Mouse (Mus musculus): ENCODE data around the gene Nup210l. TPM values are rescaled to one million over a fixed set of nuclear protein-coding genes. Genes with fewer than 3 reads are reported as not detected.

Gene Nup210l
- polyA plus RNA-seq, 1 experiment from 2014 or later = not detected

DNA sequence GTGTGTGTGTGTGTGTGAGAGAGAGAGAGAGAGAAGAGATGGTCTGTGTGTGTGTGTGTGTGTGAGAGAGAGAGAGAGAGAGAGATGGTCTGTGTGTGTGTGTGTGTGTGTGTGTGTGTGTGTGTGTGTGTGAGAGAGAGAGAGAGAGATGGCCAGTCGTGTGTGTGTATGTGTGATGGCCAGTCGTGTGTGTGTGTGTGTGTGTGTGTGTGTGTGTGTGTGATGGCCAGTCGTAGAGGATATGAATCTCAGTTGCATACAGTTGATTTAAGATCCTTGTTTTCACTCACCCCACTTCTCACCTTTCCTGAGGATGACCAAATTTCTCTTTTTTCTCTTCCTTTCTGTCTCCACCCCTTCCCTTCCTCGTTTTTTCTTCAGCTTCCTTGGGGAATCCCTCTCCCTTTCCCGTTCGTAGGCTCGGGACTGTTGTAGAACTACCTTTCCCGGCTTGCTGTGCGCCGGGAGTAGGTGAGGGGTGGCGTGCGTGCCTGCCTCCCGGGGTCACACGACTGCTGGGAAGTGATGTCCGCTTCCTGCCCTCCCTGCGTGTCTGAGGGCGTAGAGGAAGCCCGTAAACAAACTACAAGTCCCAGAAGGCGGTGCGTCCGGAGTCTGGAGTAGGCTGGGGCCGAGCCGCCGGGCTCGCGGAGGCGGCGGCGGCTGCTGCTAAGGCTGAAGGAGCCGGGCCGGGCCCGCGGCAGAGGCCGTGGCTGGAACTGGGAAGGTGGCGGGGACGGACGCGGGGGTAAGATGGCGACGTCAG lies 149.9 kb downstream of the Nup210l start, which contains the start of gene Crtc2:
Crtc2 (plus strand) TSS at position 511 of the 766 bp plus-strand sequence.
- no peaks in the 10 kb centered on the region for H3K9me3 ChIP-seq (ENCODE audit: control insufficient read depth)
- under 1% methylated on average over 39 of the region's 40 CpGs for WGBS

DNA sequence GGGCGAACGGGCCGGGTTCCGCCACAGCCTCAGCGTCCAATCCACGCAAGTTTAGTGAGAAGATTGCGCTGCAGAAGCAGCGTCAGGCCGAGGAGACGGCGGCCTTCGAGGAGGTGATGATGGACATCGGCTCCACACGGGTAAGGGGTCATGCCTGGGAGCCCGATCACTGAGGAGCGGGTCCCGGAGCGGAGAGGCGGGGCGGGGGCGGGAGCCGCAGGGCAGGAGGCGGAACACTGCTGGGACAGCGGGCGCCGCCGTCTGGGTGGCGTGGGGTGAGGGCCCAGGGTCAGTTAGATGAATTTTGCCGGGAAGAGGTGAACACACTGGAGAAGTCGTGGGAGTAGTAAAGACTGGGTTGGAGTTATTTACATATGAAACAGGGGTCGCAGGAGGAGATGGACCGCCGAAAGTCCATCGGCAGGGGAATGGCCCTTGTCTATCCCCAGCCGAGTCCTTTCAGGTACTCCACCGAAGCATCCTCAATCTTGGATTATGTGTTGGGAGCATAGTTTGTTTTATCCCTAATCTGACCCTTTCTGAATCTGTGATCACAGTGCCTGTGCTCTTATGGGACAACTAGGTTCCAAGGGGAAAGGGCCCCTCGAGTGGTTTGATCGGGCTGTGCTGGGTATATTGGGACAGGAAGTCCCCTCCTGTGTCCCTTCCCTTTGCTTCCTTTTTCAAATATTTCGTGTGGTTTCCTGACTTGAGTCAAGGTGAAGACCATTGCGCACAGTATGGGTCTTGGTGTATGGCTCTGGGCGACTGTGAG lies 150.7 kb downstream of the Nup210l start:
- H3K9me3 ChIP-seq (ENCODE audit: control insufficient read depth) = no peaks in the 10 kb centered on the region
- H3K4me3 ChIP-seq (ENCODE audit: low read depth, low read length) = peak overlapping the region; percentile 91
- H3K4me1 ChIP-seq (replicated peaks; ENCODE audit: control insufficient read depth, insufficient read depth, low read length) = 0 out of 2 replicates have a peak, but pooled peaks cover 4% of the 10 kb centered on the region
- no peaks in the 10 kb centered on the region for H3K27me3 ChIP-seq (replicated peaks; ENCODE audit: control insufficient read depth, insufficient read depth, low read length)
- peak; percentile 38 for TF ChIP-seq CTCF (IDR thresholded peaks at IDR 0.05; ENCODE audit: low read depth)
- peak; percentile 53 for ATAC-seq
- H3K9ac ChIP-seq (ENCODE audit: low read depth, low read length) = peak overlapping the region; percentile 85
- H3K4me2 ChIP-seq (replicated peaks; ENCODE audit: low read depth) = peak overlapping the region; percentile 74
- WGBS = under 1% methylated on average over 41 of the region's 41 CpGs
- H3K27ac ChIP-seq (ENCODE audit: low read depth, low read length) = peak overlapping the region; percentile 81
- H3K36me3 ChIP-seq (ENCODE audit: control insufficient read depth, insufficient read depth) = peaks cover 34% of the 10 kb centered on the region

More for the DNA sequence above, 149.9 kb downstream of the Nup210l start, which contains the start of gene Crtc2:
- no peak for TF ChIP-seq CTCF (IDR thresholded peaks at IDR 0.05; ENCODE audit: low read depth)
- H3K27ac ChIP-seq (ENCODE audit: low read depth, low read length) = peak within 1 kb of the TSS; percentile 81
- peak within 1 kb of the TSS; percentile 91 for H3K4me3 ChIP-seq (ENCODE audit: low read depth, low read length)
- peaks cover 27% of the 10 kb centered on the region for H3K36me3 ChIP-seq (ENCODE audit: control insufficient read depth, insufficient read depth)
- peak within 1 kb of the TSS; percentile 74 for H3K4me2 ChIP-seq (replicated peaks; ENCODE audit: low read depth)
- peak; percentile 96 for ATAC-seq
- no peaks in the 10 kb centered on the region for H3K27me3 ChIP-seq (replicated peaks; ENCODE audit: control insufficient read depth, insufficient read depth, low read length)
- H3K4me1 ChIP-seq (replicated peaks; ENCODE audit: control insufficient read depth, insufficient read depth, low read length) = 0 out of 2 replicates have a peak, but pooled peaks cover 4% of the 10 kb centered on the region
- H3K9ac ChIP-seq (ENCODE audit: low read depth, low read length) = peak within 1 kb of the TSS; percentile 85

DNA sequence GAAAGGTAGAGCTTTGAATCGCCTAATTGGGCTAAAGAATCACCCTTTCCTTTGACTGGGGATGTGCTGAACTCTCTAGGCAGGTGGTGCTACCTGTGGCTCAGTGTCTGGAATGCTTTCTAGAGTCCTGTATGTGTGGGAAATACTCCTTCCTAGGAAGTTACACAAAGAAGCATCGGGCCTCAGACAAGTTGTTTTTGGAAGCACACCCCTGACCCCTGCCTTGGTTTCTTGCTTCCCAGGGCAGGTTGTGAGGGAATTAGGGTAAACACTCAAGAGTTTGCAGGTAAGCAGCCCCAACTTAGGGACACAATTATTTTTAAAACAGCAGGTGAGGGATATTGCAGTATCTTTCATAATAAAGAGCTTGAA lies 151.2 kb downstream of the Nup210l start:
- Histone ChIP-seq H3K27me3 (replicated peaks; ENCODE audit: control insufficient read depth, insufficient read depth, low read length) (no peaks in the 10 kb centered on the region), H3K4me3 (ENCODE audit: low read depth, low read length) (peak overlapping the region; percentile 91), H3K4me2 (replicated peaks; ENCODE audit: low read depth) (peak overlapping the region; percentile 74), H3K9me3 (ENCODE audit: control insufficient read depth) (no peaks in the 10 kb centered on the region), H3K9ac (ENCODE audit: low read depth, low read length) (peak overlapping the region; percentile 85; the same call in 1 of the 2 replicates), H3K27ac (ENCODE audit: low read depth, low read length) (0 out of 2 replicates have a peak overlapping the region, but pooled peaks have one; percentile 81), H3K4me1 (replicated peaks; ENCODE audit: control insufficient read depth, insufficient read depth, low read length) (0 out of 2 replicates have a peak, but pooled peaks cover 4% of the 10 kb centered on the region), H3K36me3 (ENCODE audit: control insufficient read depth, insufficient read depth) (peaks cover 40% of the 10 kb centered on the region)
- 8% methylated on average over 2 of the region's 2 CpGs for WGBS
- ATAC-seq = no peak
- TF ChIP-seq CTCF (IDR thresholded peaks at IDR 0.05; ENCODE audit: low read depth) = no peak

DNA sequence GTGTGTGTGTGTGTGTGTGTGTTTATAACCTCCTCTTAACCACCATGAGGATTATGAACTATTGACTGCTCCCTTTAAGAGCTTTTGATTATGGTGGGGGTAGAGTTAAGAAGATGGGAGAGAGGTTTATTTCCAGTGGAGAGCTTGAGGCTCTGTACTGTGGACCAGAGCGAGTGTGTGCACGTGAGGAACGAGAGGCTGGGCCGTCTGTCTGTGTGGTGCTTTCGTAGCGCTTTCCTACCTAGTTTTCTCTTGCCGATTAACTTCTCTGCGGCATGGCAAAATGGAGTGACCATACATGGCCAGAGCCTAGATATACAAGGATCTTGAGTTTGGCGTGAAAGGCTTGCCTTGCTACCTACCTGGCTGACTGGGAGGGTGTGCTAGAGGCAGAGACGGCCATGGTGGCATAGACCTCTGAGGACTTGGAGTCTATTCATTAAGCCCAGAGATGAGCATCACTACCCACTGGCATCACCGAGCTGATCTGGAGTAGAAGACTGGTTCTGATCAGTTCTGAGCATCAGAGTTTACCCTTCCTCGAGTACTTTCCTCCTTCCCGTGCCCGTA lies 151.9 kb downstream of the Nup210l start:
- no peaks in the 10 kb centered on the region for H3K9me3 ChIP-seq (ENCODE audit: control insufficient read depth)
- 90% methylated on average over 14 of the region's 14 CpGs for WGBS
- H3K4me2 ChIP-seq (replicated peaks; ENCODE audit: low read depth) = no peak overlapping the region
- 0 out of 2 replicates have a peak, but pooled peaks cover 4% of the 10 kb centered on the region for H3K4me1 ChIP-seq (replicated peaks; ENCODE audit: control insufficient read depth, insufficient read depth, low read length)
- H3K9ac ChIP-seq (ENCODE audit: low read depth, low read length) = no peak overlapping the region
- no peak for TF ChIP-seq CTCF (IDR thresholded peaks at IDR 0.05; ENCODE audit: low read depth)
- H3K27ac ChIP-seq (ENCODE audit: low read depth, low read length) = no peak overlapping the region
- peaks cover 40% of the 10 kb centered on the region for H3K36me3 ChIP-seq (ENCODE audit: control insufficient read depth, insufficient read depth)
- H3K4me3 ChIP-seq (ENCODE audit: low read depth, low read length) = no peak overlapping the region
- ATAC-seq = no peak
- H3K27me3 ChIP-seq (replicated peaks; ENCODE audit: control insufficient read depth, insufficient read depth, low read length) = no peaks in the 10 kb centered on the region

DNA sequence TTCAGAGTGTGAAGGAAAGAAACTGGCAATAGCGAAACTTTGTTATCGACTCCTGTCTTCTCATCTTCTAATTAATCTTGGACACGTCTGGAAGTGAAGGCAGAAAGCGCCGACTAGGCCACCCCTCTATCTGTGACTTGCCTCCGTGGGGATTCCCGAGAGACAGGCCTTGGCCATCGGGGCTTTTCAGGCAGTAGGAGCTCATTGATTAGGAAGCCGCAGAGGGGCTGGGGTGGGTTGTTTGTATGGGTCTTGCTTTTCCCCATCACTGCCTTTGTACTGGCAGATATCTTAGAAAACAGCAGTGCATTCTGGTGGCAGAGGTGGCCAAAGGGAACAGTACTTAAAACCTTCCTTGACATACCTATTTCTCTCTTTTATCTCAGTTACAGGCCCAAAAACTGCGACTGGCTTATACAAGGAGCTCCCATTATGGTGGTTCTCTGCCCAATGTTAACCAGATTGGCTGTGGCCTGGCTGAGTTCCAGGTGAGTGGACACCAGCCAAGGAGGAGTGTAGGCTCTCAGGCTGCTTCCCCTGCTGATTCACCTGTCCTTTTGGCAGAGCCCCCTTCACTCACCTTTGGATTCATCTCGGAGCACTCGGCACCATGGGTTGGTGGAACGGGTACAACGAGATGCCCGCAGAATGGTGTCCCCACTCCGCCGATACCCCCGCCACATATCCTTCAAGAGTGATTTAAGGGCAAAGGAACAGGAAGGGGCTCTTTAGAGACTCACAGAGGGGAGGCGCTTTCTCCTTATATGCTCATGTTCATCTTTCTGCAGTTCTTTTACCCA lies 153.0 kb downstream of the Nup210l start:
- TF ChIP-seq CTCF (IDR thresholded peaks at IDR 0.05; ENCODE audit: low read depth) = no peak
- WGBS = 91% methylated on average over 19 of the region's 19 CpGs
- Histone ChIP-seq H3K4me3 (ENCODE audit: low read depth, low read length) (no peak overlapping the region), H3K4me2 (replicated peaks; ENCODE audit: low read depth) (no peak overlapping the region), H3K36me3 (ENCODE audit: control insufficient read depth, insufficient read depth) (peaks cover 41% of the 10 kb centered on the region), H3K9me3 (ENCODE audit: control insufficient read depth) (no peaks in the 10 kb centered on the region), H3K9ac (ENCODE audit: low read depth, low read length) (no peak overlapping the region), H3K4me1 (replicated peaks; ENCODE audit: control insufficient read depth, insufficient read depth, low read length) (0 out of 2 replicates have a peak, but pooled peaks cover 4% of the 10 kb centered on the region), H3K27ac (ENCODE audit: low read depth, low read length) (no peak overlapping the region), H3K27me3 (replicated peaks; ENCODE audit: control insufficient read depth, insufficient read depth, low read length) (no peaks in the 10 kb centered on the region)
- ATAC-seq = no peak
